Mouse (Mus musculus) 416B (cell line): ENCODE measurements at regions not wholly inside any gene's neighbourhood (a gene's known extent, or its start where the extent isn't known, plus 50 kb on each side); places are given as distances from the start of the nearest gene placed in this dataset.
"Not testable (repeated sequence)": the region's sequence is repeated elsewhere in the genome, so short reads cannot be mapped to it uniquely, and the experiment has no call there.

Experiments used
- DNase-seq: peaks from one replicate; pipeline ENCODE4 v3.0.0; 2011; ENCODE audit warnings: low read depth

- DNase-seq: no peak
Observed at GRCm38 (mm10) chr8:35123196-35123621, 642.4 kb upstream of the Gm19410 start.

GRCm38 (mm10) chr8:35125179-35125578 lies 640.4 kb upstream of the Gm19410 start:
- DNase-seq: peak; percentile 5

DNA sequence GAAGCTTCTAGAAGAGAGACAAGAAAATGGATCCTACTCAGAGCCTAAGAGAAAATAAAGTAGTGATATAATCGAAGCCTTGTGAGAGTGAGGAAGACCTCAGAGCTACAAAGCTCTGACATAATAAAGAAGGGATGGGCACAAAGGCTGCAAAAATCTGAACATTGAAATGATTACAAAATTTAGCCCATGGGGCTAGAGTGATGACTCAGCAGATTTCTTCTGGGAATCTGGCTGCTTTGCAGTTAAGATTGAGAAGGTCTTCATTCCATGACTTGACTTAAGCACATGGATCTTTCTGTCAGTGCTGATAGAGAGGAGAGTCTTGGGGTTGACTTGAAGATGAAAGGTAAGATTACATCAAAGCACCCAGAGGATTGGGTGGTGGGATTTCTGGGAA lies 633.3 kb upstream of the Gm19410 start:
- DNase-seq: no peak

DNA sequence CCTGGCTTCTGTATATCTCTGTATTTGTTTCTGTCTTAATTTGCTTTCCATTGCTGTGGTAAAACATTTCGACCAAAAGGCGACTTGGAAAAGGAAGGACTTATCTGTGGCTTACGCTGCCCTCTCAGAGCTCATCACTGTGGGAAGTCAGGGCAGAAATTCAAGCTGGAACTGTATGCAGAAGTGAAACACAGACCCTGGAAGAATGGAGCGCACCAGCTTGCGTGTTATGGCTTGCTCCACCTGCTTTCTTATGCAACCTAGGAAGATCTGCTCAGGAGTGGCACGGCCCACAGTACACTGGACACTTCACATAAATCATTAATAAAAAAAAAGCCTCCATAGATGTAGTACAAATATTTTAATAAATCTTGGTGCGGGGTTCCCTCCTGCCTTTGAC lies 630.0 kb upstream of the Gm19410 start:
- DNase-seq: no peak

- DNase-seq: no peak
Observed at GRCm38 (mm10) chr8:35136643-35137042, 628.9 kb upstream of the Gm19410 start.

GRCm38 (mm10) chr8:35140775-35141174 lies 624.8 kb upstream of the Gm19410 start:
- DNase-seq: no peak

DNA sequence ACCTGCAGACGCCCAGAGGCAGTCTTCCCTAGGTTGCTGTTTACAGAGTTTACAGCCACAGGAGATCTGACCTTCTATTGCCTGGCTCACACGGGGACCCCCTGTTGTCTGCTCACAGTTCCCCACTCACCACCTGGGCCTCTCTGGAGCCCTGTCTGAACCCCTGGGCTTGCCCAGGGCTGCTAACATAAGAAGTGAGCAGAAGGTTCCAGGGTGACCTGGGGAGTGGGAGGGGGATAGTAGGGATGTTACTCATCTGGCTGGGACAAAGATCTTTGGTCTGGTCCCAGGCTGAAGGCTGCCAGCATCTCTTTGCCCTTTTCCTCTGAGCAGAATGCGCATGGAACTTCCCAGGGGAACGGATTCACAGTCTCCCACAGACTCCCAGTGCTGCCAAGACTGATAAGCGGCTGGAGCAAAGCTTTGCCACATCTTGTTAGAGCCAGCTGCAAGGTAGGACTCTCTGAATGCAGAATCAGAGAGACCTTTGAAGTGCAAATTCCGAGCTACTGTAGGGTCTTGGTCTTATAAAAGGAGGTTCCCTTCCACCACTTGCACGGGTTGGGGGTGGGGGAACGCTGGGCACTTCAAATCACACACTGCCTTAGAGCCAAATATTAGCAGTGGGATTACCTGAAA lies 622.5 kb upstream of the Gm19410 start:
- DNase-seq: no peak

DNA sequence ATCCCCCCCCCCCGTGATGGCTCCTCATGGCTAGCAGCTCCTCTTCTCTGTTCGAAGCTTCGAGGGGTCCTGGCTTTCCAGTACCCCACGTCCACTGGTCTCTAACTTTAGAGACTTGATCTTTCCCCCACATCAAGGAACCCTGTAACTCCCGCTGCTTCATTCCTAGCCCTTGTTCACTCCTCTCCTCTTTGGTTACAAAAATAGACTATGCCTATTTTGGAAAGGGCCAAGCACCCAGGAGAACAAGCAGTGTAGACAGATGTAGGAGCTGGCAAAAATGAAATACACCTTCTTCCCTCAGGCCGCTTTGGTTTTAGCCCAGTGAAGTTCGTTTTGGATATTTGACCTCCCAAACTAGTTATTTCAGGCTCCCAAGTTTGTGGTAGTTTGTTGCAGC lies 621.9 kb upstream of the Gm19410 start:
- no peak for DNase-seq

GRCm38 (mm10) chr8:35144401-35144800 lies 621.2 kb upstream of the Gm19410 start:
- no peak for DNase-seq

DNA sequence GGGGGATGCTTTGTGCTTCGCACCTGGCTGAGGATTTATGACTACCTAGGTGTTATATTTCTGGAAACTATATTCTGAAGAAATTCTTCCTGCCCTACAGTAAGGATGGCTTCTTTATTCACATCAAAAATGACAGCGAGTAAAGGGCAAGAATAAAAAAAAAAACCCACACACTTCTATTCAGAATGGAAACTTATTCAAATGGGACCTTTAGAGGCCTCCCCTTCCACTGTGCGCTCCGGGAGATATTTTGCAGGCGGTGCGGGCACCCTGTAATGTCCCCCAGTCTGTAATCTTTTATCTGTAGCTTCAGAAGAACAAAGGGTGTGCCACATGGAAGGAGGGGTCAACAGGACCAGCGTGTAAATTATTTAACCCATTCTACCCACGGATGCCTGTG lies 618.1 kb upstream of the Gm19410 start:
- no peak for DNase-seq

GRCm38 (mm10) chr8:35147967-35148366 lies 617.6 kb upstream of the Gm19410 start:
- DNase-seq: no peak

DNA sequence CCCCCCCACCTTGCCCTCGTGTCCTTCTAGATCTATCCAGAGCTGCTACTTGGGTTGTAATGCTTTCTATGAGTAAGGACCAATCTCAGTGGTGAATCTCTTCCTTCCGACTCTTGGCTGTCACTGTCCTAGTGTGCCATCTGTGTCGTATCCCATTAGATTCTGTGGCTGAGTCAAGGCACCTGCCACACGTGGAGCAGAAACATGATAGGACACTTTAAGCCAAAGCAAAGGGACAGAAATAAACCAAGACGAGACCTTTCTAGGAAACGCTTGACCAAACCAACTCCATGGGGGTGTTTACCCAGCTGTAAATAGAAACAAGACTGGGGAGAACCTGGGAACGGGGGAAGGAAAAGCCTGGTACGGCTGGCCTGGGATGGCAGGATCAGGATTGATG lies 613.0 kb upstream of the Gm19410 start:
- DNase-seq: no peak

DNA sequence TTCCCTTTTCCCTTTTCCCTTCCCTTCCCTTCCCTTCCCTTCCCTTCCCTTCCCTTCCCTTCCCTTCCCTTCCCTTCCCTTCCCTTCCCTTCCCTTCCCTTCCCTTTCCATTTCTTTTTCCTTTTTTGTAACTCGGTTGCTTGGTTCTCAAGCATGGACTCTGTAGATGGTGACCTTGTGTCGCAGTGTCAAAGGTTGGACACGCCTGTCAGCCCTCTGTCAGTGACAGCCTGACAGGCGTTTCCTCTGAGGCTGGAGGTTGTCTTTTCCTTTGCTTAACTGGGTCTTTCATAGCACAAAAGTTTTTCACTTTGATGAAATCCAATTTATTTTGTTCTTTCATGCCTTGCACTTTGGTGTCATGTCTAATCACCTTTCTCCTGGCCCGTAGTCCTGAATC lies 609.3 kb upstream of the Gm19410 start:
- no peak for DNase-seq

GRCm38 (mm10) chr8:35157711-35158110 lies 607.9 kb upstream of the Gm19410 start:
- DNase-seq: peak; percentile 11

- DNase-seq: peak; percentile 69
Observed at GRCm38 (mm10) chr8:35159329-35159728, 606.3 kb upstream of the Gm19410 start.

- DNase-seq: no peak
Observed at GRCm38 (mm10) chr8:35160230-35160629, 605.4 kb upstream of the Gm19410 start.

- DNase-seq: not testable (repeated sequence)
Observed at GRCm38 (mm10) chr8:35162166-35162565, 603.4 kb upstream of the Gm19410 start.

DNA sequence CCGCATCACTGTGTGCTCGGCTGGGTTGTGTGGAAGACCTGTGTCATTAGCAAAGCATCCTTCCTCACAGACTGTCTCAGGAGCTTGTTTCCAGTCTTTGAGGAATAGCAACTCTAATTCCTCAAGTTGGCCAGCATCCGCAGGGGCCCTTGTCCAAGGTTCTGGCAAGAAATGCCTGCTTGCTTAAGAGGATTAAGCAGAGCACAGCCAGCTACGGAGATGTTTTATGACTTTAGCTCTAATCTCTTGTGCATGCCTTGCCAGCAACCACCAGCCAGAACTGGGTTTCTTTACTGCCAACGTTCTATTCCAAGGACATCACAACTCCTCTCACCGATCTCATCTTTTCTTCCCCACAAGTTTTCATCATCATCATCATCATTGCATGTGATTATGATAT lies 599.0 kb upstream of the Gm19410 start:
- DNase-seq: no peak

GRCm38 (mm10) chr8:35171536-35172310 lies 593.9 kb upstream of the Gm19410 start:
- no peak for DNase-seq

GRCm38 (mm10) chr8:35177314-35177713 lies 588.3 kb upstream of the Gm19410 start:
- DNase-seq: no peak

DNA sequence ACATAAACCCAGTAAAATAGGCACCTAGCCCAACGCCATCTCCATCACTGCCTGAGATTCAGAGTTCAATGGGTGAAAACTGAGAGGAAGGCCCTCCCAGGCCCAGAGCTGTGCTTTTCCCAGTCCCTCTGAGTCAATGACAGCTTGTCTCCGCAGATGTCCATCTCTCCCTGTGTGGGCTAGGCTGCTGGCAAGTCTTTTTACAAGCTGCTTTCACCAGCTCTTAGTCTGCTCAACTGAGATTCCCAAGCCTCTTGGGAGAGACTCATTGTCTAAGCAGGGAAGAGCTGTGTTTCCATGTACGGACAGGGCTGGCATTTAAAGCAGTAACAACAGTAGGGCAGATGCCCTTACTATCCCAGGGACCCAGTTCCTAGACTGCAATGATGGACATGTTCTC lies 585.5 kb upstream of the Gm19410 start:
- DNase-seq: no peak

- DNase-seq: no peak
Observed at GRCm38 (mm10) chr8:35182141-35182540, 583.4 kb upstream of the Gm19410 start.

DNA sequence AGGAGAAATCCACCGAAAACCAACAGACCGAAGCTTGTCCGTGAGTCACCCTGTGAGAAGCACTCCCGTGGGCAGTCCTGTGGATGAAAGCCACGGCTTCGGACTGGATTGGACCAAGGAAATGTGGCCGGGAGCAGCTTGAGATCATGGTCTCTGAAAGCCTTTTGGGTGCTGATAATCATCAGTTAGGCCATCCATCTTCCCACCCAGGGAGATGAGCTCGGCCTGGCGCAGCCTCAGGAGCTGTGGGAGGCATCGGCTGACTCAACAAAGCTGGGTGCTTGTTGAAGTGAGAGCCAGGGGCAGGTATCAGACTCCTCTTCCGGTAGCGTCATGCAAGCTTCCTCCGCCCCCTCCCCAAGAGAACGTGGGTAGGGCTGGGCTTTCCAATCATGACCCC lies 582.2 kb upstream of the Gm19410 start:
- no peak for DNase-seq

GRCm38 (mm10) chr8:35185165-35185564 lies 580.4 kb upstream of the Gm19410 start:
- no peak for DNase-seq
